Mouse (Mus musculus): ENCODE results near the gene Rarres1. TPM values are rescaled to one million over a fixed set of nuclear protein-coding genes. Genes with fewer than 3 reads are reported as not detected.

Rarres1 gene
- 1.7 and 2.0 TPM in 2 replicates for polyA plus RNA-seq (2012; rRNA removed)

DNA sequence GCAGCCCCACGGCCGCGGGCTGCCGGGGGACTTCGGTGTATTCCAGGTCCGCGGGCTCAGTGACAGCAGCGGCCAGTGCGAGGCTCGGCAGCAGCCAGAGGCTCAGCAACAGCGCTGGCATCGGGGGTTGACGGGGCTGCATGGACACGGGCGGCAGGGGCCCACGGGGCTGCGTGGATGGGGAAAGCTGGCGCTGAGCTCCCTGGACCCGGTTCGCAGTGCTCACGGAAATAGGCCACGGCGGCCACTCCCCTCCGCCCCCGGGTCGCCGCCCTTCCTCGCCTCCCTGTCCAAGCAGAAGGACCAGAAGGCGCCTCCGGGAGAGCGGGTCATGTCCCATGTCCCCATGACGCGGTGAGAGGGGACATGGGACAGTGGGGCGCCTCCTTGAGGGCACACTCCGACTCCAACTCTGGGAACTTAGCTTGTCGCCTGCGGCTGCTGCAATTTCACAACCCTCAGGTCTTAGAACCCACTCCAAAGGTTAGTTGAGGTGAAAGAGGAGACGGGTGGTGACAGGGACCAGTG, at the start of gene Rarres1:
Rarres1 (minus strand) TSS at position 250 of the 528 bp plus-strand sequence.

DNA sequence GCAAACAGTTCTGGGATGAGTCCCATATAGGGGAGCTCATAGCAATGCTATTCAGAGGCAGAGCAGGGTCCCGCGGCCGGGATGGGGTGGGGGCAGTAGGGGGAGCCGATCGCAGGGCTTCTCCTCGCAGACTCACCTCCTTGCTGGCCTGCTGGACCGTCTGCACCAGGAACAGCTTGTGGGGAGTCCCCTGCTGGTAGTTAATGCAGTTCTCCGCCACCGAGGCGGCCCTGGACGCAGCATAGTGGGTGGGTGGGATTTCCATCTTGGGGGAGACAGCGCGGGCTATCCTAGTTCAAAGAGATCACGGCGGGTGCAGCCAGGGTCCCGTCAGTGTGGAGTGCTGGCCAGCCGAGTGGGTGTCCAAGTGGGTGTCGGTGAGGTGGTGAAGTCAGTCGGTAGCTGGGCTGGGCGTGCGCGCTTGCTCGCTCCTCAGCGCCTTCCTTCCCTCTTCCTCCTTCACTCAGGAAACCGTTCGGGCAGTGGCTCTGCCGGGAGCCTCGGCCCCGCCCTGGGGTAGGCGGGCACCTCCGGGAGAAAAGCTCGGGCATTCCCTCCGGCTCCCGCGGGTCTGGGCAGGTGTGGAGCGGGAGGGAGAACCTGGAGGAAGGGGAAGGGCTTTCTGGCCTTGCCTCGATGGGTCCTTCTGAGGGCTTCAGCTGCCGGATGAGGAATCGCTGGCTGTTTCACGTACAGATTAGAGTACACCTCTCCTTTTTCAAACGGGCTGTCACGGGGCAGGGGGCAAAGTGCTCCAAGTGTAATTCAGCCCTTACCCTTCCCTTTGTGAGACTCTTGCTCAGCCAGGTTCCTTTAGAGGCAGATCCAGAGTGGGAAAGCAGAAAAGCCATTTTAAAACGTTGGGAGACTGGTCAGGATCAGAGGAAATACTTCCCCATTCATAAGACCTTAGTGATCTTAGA, 51.6 kb downstream of the Rarres1 start, which contains the start of gene Lxn:
Lxn (minus strand) TSS at position 477 of the 923 bp plus-strand sequence.

DNA sequence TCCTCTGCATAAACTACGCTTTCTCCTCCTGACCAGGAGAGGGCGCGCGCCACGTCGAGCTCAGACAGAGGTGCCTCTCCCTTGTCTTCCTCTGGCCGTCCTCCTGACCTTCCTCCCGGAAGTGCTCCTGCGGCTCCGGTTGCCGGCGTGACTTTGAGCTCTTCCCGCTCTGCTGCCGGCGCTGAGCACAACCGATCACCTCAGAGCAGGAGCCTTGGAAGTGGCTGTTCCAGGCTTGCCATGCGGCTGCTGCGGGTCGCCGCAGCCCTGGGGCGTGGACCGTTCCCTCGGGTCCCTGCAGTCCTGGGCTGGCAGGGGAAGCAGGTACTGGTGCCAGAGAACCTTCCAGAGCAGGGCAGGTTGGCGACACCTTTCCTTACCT, 85.3 kb downstream of the Rarres1 start, which contains the start of gene Gfm1:
Gfm1 (plus strand) TSS at position 98 of the 382 bp plus-strand sequence.

Other genes starting within 250 kb of the Rarres1 start
- gene Mlf1, start 141.4 kb downstream of the Rarres1 start, polyA plus RNA-seq (2012; rRNA removed), result 0.29 and 0.35 TPM in 2 replicates
- gene Gm17402, start 140.4 kb downstream of the Rarres1 start, polyA plus RNA-seq (2012; rRNA removed), result not detected in 2 replicates
- gene Gfm1, start 85.4 kb downstream of the Rarres1 start, polyA plus RNA-seq (2012; rRNA removed), result 4.8 and 5.7 TPM in 2 replicates
- gene Lxn, start 51.6 kb downstream of the Rarres1 start, polyA plus RNA-seq (2012; rRNA removed), result 40.8 and 42.4 TPM in 2 replicates
- 19.1 and 29.0 TPM in 2 replicates for gene Mfsd1, start 67.2 kb upstream of the Rarres1 start, polyA plus RNA-seq (2012; rRNA removed)

Data from stomach, adult 2 months (tissue).